Mouse (Mus musculus) kidney, postnatal 4 days (tissue): ENCODE data around the gene Dock1.

Source experiments
- DNase-seq, 2 experiments: peaks; one replicate each; pipeline ENCODE4 v3.0.0; 2021; ENCODE audit warnings: mixed read lengths in 2 of 2

The Dock1 gene

DNA sequence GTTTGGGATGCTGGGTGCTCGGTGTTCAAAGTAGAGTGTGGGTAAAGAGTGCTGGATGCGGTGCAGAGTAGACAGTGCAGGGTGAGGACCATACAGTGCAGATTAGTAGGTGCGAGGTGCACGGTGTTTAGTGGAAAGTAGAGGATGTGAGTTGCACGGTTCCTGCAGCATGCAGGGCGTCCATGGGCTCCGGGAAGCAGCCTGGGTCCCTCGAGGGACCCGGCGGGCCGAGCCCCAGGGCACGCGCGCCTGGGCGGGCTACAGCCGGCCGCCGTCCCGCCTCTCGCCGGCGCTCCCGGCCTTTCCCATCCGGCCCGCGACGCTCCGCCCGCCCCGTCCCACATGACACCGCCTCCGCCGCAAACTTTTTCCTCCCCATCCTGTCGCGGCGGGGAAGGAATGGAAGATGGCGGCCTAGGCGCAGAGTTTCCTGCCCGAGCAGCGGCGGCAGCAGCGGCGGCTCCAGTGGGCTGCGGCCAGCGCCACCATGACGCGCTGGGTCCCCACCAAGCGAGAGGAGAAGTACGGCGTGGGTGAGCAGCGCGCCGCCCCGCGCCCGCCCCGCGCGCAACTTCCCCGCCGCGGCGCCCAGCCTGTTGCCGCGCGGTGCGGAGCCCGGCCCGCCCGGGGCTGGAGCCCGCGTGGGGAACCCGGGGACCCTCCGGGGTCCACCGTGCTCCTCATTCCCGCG, at the start of gene Dock1:
TSS of gene Dock1 (plus strand) at position 343 of the 691 bp plus-strand sequence.
- DNase-seq: peak; percentile 85 to 91

- DNase-seq: no peak
Measured at GRCm38 (mm10) chr7:134627906-134628305, 42.5 kb upstream of the Dock1 start.

GRCm38 (mm10) chr7:134650246-134650830, 20.1 kb upstream of the Dock1 start:
- peak in 1 of 2 experiments; percentile 24 for DNase-seq

DNA sequence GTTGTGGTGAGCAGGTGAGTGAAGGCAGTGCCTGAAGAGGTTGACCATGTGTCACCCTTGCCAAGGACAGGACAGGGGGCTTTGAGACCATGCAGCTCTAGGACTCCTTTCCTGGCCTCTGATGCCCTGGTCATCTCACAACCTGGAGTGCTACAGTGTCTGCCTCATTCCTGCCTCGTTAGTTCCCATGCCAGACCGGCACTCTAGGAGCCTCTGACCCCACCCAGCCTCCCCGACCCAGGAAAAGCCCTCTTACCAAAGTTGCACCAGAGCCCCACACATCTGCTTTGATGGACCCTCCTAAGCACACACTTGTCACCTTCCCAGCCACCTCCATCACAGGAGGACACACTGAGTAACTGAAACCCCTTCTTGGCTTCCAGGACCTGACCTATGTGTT, 19.4 kb upstream of the Dock1 start:
- DNase-seq: no peak

DNA sequence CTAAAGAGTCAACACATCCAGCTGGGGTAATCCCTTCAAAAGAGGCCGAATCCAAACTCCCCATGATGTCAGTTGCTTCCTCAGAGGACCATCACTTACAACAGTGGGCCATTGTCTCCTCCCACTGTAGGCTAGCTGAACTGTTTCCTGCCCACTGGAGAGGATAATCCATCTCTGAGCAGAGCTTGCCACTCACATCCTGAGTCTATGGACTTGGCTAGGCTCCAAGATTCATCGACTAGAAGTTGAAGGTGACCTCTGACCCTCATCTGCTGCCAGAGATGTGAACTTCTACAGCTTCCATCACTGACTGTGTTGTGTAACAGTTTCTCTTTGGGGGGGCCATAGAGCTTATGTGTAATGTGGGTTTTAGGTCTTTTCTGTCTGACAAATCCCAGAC, 7.2 kb upstream of the Dock1 start:
- no peak for DNase-seq

DNA sequence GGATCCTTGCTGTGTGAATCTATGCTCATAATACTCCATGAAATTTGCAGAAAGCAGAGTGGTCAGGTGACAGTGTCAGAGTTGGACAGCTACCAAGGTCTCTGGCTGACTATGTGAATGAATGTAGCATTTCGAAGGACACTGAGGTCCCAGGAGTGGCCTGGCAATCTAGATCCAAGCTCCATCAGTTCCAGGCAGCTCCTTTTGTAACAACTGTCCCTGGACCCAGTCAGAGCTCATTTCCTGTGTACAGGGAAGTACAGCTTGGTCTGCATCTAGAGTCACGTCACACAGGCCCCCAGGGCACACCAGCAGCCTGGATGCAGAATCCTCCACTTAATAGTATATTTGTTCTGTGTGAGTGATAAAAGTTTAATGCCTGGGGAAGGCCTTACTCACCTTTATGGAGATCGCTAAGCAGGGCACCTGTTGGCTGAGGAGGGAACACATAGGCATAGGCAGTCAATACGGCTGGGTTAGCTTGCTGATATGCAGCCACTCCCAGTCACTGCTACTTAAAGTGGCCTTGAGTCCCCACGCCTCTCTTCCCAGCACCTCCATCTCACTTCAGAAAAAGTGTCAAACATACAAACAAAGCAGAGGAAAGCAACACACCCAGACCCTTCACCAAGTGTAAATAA, 4.7 kb upstream of the Dock1 start:
- no peak for DNase-seq

- DNase-seq: no peak
Measured at GRCm38 (mm10) chr7:134667271-134667702, 3.2 kb upstream of the Dock1 start.

DNA sequence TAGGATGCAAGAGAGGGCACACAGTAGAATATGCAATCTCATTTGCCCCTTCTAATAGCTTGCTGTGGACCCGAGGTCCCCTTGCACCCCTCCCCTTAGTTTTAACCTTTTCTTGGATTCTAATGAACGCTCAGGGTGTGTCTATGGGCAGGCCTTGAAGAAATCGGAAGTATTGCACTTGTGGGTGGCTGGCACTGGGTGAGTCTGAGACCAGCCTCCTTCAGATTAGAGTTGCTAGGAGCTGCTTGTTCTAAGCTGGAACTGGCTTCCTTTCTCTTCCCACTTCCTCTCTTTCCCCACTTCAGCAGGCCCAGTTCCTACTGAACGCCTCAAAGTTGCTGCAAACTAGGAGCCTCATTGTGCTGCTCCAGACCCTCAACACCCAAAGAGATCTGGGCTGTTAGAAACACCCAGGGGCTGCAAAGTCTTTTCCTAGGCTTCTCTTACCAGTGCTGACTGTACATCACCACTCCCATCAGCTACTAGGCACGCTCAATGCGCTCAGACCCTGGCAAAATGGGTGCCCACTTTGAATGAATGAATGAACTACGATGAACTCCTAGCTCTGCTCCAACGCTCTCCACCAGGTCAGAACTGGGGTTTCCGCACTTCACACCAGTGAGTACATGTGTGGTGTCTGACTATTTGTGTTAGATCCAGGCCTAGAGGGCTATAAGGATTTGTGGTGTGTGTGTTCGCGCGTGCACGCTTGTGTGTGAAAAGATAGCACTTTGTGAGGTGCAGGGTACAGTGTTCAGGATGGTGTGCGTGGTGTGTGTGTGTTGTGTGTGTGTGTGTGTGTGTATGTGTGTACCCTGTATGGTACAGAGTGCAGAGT, 761 bp upstream of the Dock1 start:
- no peak for DNase-seq

- DNase-seq: peak; percentile 70 to 81
Measured at GRCm38 (mm10) chr7:134671003-134671461, 578 bp downstream of the Dock1 start.

DNA sequence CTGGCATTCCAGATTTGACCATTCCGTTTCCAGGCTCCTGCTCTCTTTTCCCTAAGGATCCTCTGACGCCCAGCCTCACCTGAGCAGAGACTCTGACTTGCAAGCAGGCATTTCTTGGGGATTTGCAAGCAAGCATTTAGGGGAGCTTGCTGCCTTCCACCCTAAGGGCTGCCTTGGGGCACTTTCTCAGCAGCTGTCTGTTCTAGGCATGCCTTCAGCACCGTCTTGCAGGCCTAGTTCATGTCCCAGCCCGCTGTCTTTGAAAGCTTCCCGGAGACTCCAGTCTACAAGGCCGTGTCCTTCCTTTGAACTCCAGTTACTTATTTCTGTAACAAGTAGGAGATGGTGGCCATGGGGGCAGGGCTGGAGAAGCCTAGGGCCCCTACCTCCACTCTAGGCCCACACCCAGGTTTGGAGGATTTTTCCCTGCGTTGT, 1.0 kb downstream of the Dock1 start:
- DNase-seq: peak; percentile 53 to 73

GRCm38 (mm10) chr7:134673135-134673534, 2.7 kb downstream of the Dock1 start:
- no peak for DNase-seq

DNA sequence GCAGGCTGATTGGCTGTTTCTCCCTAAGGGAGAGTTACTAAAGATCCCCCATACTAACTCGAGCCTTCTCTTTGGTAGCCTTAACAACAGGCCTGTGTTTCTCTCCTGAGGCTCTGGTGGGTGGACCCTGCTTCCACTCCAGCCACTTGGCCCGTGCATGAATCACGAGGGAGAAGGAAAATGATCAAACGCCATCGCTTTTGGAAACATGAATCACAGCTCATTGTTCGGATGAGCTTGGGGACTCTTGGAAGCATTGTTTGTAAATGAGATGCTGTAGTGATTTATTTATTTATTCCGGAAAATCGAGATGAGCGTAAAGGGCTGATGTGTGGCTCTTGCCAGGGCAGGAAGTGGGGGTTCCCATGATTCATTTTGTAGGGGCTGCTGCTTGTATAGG, 3.5 kb downstream of the Dock1 start:
- no peak for DNase-seq

DNA sequence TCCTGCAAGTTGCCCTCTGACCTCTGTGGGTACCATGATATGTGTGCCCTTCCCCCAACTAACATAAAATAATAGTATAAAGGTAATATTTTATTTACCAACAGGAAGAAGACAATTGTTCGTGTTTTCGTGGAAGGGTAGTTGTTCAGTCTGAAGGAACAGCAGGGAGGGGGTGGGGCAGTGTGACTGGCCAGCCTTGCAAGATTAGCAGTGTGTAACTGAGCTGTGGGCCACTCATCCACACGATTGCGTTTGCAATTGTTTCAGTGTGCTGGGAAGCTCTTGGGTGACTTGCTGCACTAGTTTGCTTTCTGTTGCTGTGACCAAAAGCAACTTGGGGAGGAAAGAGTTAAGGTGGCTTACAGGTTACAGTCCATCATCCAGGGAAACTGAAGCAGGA, 7.4 kb downstream of the Dock1 start:
- DNase-seq: peak in 1 of 2 experiments; percentile 33

DNA sequence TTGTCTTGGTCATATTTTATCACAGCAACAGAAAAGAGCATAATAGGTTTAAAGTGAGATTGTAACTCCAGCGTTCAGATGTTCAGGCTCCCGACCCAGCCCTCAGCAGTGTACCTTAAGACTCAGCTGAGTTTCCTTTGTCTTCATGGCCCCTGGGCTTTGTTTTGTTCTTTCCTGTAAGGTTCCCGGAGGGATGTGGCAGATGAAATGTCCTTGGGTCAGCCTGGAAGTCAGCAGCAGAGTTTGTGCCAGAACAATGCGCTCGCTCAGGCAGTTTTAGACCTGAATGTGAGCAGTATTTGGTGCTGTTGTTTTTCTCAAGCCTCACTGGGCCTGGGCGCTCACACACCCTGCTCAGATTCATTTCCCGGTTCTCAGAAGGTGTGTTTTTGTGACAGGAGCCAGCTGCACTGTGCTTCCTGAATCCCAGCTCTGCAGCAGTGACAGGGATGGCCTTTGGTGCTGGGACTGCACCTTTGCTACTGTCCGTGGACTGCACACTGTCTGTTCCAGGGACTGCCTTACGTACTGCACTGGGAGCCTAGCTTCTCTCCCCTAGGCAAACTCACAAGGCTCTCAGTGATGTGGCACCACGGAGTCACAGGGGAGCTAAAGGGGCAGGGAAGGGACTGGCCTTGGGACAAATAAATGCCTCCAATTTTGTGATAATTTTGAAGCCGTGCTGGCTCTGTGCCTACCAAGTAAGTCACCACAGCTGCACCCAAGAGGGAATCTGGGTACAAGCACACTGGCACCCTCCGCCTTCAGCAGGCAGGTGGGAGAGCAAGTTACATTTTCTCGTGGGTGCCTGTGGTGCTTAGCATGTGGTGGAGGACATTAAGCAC, 9.1 kb downstream of the Dock1 start:
- peak in 1 of 2 experiments; percentile 53 for DNase-seq

- no peak for DNase-seq
Measured at GRCm38 (mm10) chr7:134680161-134680560, 9.7 kb downstream of the Dock1 start.

DNA sequence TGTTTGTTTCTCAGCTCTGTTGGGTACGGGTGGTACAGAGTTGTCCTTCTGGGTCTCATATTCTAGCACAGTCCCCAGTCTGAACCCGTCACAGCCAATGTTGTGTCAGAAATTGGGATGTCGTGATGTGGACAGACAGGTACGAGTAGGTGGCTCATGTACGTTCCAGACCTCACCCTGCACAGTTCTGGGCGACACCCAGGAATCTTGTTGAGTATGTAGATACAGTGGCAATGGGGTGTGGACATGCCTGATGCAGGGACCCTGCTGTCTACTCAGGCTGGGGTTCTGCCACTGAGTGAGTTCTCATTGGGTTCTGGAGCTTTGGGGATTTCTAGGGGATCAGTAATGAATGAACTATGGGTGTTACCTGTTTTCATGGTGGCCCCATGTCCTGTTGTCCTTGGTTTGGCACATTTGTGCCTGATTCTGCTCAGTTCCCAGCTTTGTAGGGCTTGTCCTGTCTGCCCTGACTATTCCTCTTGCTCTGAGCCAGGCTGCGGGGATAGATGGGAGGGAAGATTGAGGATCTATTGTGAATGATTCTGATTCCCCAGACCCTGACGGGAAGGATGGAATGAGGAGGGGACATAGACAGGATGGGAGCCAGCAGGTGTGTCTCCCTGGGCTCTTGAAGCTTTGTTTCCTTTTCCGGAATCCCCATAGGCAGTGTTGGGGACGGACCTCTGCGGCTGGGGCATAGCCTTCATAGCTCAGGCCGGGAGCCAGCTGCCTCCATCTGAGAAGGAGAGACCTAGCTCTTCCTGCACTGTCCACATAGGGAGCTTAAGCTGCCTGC, 11.5 kb downstream of the Dock1 start:
- no peak for DNase-seq

- DNase-seq: no peak
Measured at GRCm38 (mm10) chr7:134688332-134688731, 17.9 kb downstream of the Dock1 start.

DNA sequence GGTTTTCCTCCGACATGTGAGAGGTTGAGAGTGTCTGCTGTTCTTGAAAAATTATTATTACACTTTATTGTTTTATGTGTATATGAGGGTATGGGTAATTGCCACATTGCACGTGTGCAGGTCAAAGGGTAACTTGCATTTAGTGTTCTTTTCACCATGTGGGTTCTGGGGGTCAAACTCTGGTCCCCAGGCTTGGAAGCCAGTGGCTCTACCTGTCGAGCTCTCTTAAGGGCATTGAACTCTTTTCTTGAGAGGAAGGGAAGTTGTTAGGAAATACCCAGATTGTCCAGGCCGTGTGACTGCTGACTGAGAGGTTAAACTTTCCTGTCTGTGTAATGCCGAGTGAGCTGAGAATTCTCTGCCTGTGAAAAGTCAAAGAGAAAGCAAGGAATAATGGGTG, 19.7 kb downstream of the Dock1 start:
- no peak for DNase-seq

GRCm38 (mm10) chr7:134690806-134691205, 20.4 kb downstream of the Dock1 start:
- no peak for DNase-seq

DNA sequence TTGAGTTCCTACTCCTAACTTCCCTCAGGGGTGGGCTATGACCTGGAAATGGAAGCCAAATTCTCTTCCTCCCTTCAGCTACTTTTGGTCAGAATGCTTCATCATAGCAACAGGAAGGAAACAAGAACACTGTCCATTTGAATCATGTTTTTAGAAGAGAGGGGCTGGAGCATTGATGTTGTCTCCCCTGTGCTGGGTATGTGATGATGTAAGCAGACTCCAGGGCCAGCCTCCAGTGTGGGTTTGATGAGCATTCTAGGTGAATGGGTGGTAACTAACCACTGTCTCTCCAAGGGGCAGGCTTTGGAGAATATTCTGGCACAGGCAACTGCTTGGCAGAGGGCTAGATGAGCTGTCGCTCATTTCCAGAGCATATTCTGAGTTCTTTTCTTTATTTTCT, 22.9 kb downstream of the Dock1 start:
- no peak for DNase-seq

DNA sequence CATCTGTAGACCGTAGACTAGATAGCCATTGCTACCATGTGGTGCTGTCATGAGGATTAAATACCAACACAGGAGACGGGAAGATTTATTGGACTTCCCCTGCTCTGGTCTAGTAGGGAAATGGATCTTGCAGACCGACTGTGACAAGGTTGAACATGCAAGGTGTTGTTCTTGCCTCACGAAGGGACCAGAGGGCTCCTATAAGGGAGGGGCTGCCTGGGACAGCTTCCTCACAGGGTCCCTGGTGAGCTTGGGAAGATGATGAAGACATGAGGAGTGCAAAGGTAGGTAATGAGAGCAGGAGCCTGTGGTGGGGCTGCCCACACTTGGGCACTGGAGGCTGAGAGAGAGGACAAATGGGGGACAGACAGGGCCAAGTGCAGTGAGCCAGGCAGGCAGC, 25.0 kb downstream of the Dock1 start:
- DNase-seq: no peak
